Mouse (Mus musculus) limb, embryonic 14.5 days (tissue): ENCODE measurements at regions not wholly inside any gene's neighbourhood (a gene's known extent, or its start where the extent isn't known, plus 50 kb on each side); places are given as distances from the start of the nearest gene placed in this dataset.
A peak's percentile ranks its signal among the peaks of the same experiment; 100 is the strongest.

Experiments
- ATAC-seq: fragments of 200-750 bp; cut with Nextera tagmentation; 2 replicates; pipeline ENCODE4 v1.8.0; 2017; ENCODE audit warnings: low read depth, moderate number of reproducible peaks, moderate TSS enrichment; ENCODE audit not compliant: low FRiP score
- DNase-seq: peaks from one replicate; pipeline ENCODE4 v3.0.0-alpha.2; 2015; ENCODE audit warnings: low spot score
- H3K27ac ChIP-seq: fragments of 300-500 bp; sonication (generic); replicated peaks from 2 replicates; pipeline ENCODE4 v1.5.1; 2014; ENCODE audit warnings: low read depth, mild to moderate bottlenecking, low read length, moderate library complexity, mixed read lengths
- H3K27me3 ChIP-seq: fragments of 300-500 bp; sonication (generic); 2 replicates; pipeline ENCODE4 v1.6.1; 2014; ENCODE audit warnings: low read length, mixed read lengths; ENCODE audit not compliant: control insufficient read depth, insufficient read depth
- H3K36me3 ChIP-seq: fragments of 300-500 bp; sonication (generic); 2 replicates; pipeline ENCODE4 v1.6.1; 2014; ENCODE audit warnings: mild to moderate bottlenecking, low read length, moderate library complexity, mixed read lengths; ENCODE audit not compliant: control insufficient read depth, insufficient read depth
- H3K4me1 ChIP-seq: fragments of 300-500 bp; sonication (generic); 2 replicates; pipeline ENCODE4 v1.6.1; 2014; ENCODE audit warnings: antibody characterized with exemption, low read length, mixed read lengths; ENCODE audit not compliant: control insufficient read depth, insufficient read depth
- H3K4me2 ChIP-seq: fragments of 300-500 bp; sonication (generic); replicated peaks from 2 replicates; pipeline ENCODE4 v1.6.1; 2014; ENCODE audit warnings: low read depth, mild to moderate bottlenecking, low read length, moderate library complexity; ENCODE audit not compliant: severe bottlenecking
- H3K4me3 ChIP-seq: fragments of 300-500 bp; sonication (generic); replicated peaks from 2 replicates; pipeline ENCODE4 v1.5.1; 2014; ENCODE audit warnings: low read length
- H3K9ac ChIP-seq: fragments of 300-500 bp; sonication (generic); 2 replicates; pipeline ENCODE4 v1.6.1; 2014; ENCODE audit warnings: mild to moderate bottlenecking, low read depth, low read length, moderate library complexity; ENCODE audit not compliant: severe bottlenecking
- H3K9me3 ChIP-seq: fragments of 300-500 bp; sonication (generic); 2 replicates; pipeline ENCODE4 v1.6.1; 2016; ENCODE audit warnings: low read length; ENCODE audit not compliant: control insufficient read depth
- POLR2A ChIP-seq: fragments of 200-500 bp; IDR thresholded peaks from 2 replicates; pipeline ENCODE4 v1.8.0; 2012; ENCODE audit warnings: inconsistent platforms, mild to moderate bottlenecking, moderate library complexity, borderline replicate concordance; ENCODE audit not compliant: insufficient read depth, insufficient read length; ENCODE audit errors: extremely low read depth
- WGBS: fragments of 180-500 bp; shearing (Covaris S2); extraction: QIAGEN DNeasy Blood & Tissue Kit; methylation state at CpG from one replicate; pipeline ENCODE4 v1.1.7; 2014; 5-methylcytosine and 5-hydroxymethylcytosine counted together

GRCm38 (mm10) chr1:166942201-166942600 is 59.0 kb upstream of the Fam78b start:
- DNase-seq (no peak), ATAC-seq (no peak)
- WGBS = 70% methylated on average over 1 of the region's 1 CpGs

DNA sequence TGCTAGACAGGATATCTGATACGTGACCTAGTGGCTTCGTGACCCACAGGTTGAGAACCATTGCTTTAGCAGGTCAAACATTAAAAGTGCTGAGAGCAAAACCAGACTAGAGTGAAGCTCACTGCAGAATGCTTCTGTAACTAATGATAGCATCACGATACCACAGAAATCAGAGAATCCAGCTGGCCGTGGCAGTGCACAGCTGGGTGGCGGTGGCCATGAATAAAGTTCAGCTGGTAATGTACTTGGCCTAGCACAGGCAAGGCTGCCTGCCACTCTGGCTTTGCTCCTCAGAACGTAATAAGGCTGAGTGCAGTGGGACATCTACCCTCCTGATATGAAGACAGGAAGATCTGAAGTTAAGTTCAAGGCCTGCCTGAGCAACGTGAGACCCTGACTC is 56.7 kb upstream of the Fam78b start:
- no peak for ATAC-seq
- TF ChIP-seq POLR2A = no peak
- 78% methylated on average over 7 of the region's 7 CpGs for WGBS
- H3K27ac ChIP-seq = no peak overlapping the region
- H3K36me3 ChIP-seq = no peaks in the 10 kb centered on the region
- H3K4me3 ChIP-seq = no peak overlapping the region
- H3K9ac ChIP-seq = no peak overlapping the region
- H3K9me3 ChIP-seq = no peaks in the 10 kb centered on the region
- H3K4me2 ChIP-seq = no peak overlapping the region
- no peaks in the 10 kb centered on the region for H3K27me3 ChIP-seq
- no peaks in the 10 kb centered on the region for H3K4me1 ChIP-seq
- no peak for DNase-seq

More at GRCm38 (mm10) chr1:166942201-166942600, 59.0 kb upstream of the Fam78b start:
- no peak overlapping the region for H3K4me2 ChIP-seq
- no peaks in the 10 kb centered on the region for H3K4me1 ChIP-seq
- no peak overlapping the region for H3K27ac ChIP-seq
- no peaks in the 10 kb centered on the region for H3K9me3 ChIP-seq
- TF ChIP-seq POLR2A = no peak
- no peak overlapping the region for H3K4me3 ChIP-seq
- H3K27me3 ChIP-seq = no peaks in the 10 kb centered on the region
- H3K9ac ChIP-seq = no peak overlapping the region
- no peaks in the 10 kb centered on the region for H3K36me3 ChIP-seq

- ATAC-seq (no peak), DNase-seq (peak; percentile 16)
Observed at GRCm38 (mm10) chr1:166947844-166948702, 53.1 kb upstream of the Fam78b start.

More at GRCm38 (mm10) chr1:166947844-166948702, 53.1 kb upstream of the Fam78b start:
- H3K4me3 ChIP-seq = no peak overlapping the region
- no peaks in the 10 kb centered on the region for H3K36me3 ChIP-seq
- no peaks in the 10 kb centered on the region for H3K27me3 ChIP-seq
- no peak overlapping the region for H3K27ac ChIP-seq
- H3K4me2 ChIP-seq = no peak overlapping the region
- H3K9me3 ChIP-seq = no peaks in the 10 kb centered on the region
- no peaks in the 10 kb centered on the region for H3K4me1 ChIP-seq
- no peak for TF ChIP-seq POLR2A
- 9% methylated on average over 15 of the region's 15 CpGs for WGBS
- no peak overlapping the region for H3K9ac ChIP-seq
